Mouse (Mus musculus): ENCODE results near the gene Lin52.
A peak's percentile ranks its signal among the peaks of the same experiment; 100 is the strongest.

GRCm38 (mm10) chr12:84408819-84409507, 42.3 kb upstream of the Lin52 start, which contains the start of the genes Entpd5 and Bbof1:
- TF ChIP-seq CTCF (IDR thresholded peaks at IDR 0.05; ENCODE audit: borderline replicate concordance, control insufficient read depth, extremely low read depth, insufficient read depth, low read length, poor library complexity) (peak; percentile 38; the same call in 1 of the 2 replicates), POLR2A (IDR thresholded peaks at IDR 0.05; ENCODE audit: control insufficient read depth, extremely low read depth, insufficient read depth, low read length, poor library complexity) (peak; percentile 90)
